Comparison of ENCODE assay signal across 19 mouse cellular contexts in genomic region chr3:95256931-95257330, GRCm38 (mm10). TPM values are rescaled to one million over a fixed set of nuclear protein-coding genes. Genes with fewer than 3 reads are reported as not detected.
"Had no signal": no experiment of that assay in that cellular context is flagged by ENCODE, and none has a peak within 500 bp of the region (broad histone marks: within the 10 kb centered on the region; RNA-seq: fewer than 3 reads in every experiment).

No protein-coding gene starts in this region.

- H3K9ac ChIP-seq: lung, embryonic 15.5 days; midbrain, embryonic 13.5 days; midbrain, embryonic 15.5 days; neural tube, embryonic 12.5 days; stomach, embryonic 15.5 days had no signal

- H3K27me3 ChIP-seq: lung, embryonic 15.5 days; megakaryocyte, embryonic 14.5 days; midbrain, embryonic 13.5 days; midbrain, embryonic 15.5 days; neural tube, embryonic 12.5 days; stomach, embryonic 15.5 days had no signal

- H3K9me3 ChIP-seq: lung, embryonic 15.5 days; megakaryocyte, embryonic 14.5 days; midbrain, embryonic 13.5 days; midbrain, embryonic 15.5 days; neural tube, embryonic 12.5 days; stomach, embryonic 15.5 days had no signal

- H3K4me3 ChIP-seq: lung, embryonic 15.5 days; megakaryocyte, embryonic 14.5 days; midbrain, embryonic 13.5 days; midbrain, embryonic 15.5 days; neural tube, embryonic 12.5 days; stomach, embryonic 15.5 days had no signal

- H3K27ac ChIP-seq: lung, embryonic 15.5 days; macrophage; midbrain, embryonic 13.5 days; midbrain, embryonic 15.5 days; neural tube, embryonic 12.5 days; stomach, embryonic 15.5 days; stomach, postnatal 0 days had no signal

- H3K4me1 ChIP-seq: lung, embryonic 15.5 days; midbrain, embryonic 13.5 days; midbrain, embryonic 15.5 days; neural tube, embryonic 12.5 days; stomach, embryonic 15.5 days had no signal

- DNase-seq: lung, adult 2 months; lung, postnatal 14 days; lung, postnatal 36 days; right cerebral cortex, postnatal 14 days; thymus, adult 2 months; thymus, postnatal 25 days; thymus, postnatal 4 days had no signal

RNA-seq across cellular contexts. Expression of gene Bnipl, which starts 5.9 kb away (rescaled TPM):
- total RNA-seq: megakaryocyte progenitor cell, adult 5-6 weeks; midbrain, postnatal 0 days; monocyte, adult 5-6 weeks; neutrophil, adult 5-6 weeks had no signal
- polyA plus RNA-seq: macrophage; midbrain, postnatal 0 days had no signal

RNA-seq across cellular contexts. Expression of gene Gm128, which starts 15.5 kb away (rescaled TPM):
- total RNA-seq: monocyte, adult 5-6 weeks; neutrophil, adult 5-6 weeks had no signal
